Mouse (Mus musculus) limb, embryonic 15.5 days (tissue): ENCODE data around the gene Kat5. TPM values are rescaled to one million over a fixed set of nuclear protein-coding genes. Genes with fewer than 3 reads are reported as not detected.
A peak's percentile ranks its signal among the peaks of the same experiment; 100 is the strongest.

Source experiments
- ATAC-seq: fragments of 200-750 bp; cut with Nextera tagmentation; 2 replicates; pipeline ENCODE4 v1.8.0; 2017; ENCODE audit warnings: low read depth, moderate TSS enrichment; ENCODE audit not compliant: insufficient number of reproducible peaks, low FRiP score, low TSS enrichment
- H3K27ac ChIP-seq: fragments of 300-500 bp; sonication (generic); 2 replicates; pipeline ENCODE4 v1.5.1; 2015; ENCODE audit warnings: moderate library complexity, mild to moderate bottlenecking, inconsistent platforms
- H3K27me3 ChIP-seq: fragments of 300-500 bp; sonication (generic); 2 replicates; pipeline ENCODE4 v1.6.1; 2015; ENCODE audit warnings: inconsistent platforms
- H3K36me3 ChIP-seq: fragments of 300-500 bp; sonication (generic); 2 replicates; pipeline ENCODE4 v1.6.1; 2015; ENCODE audit warnings: inconsistent platforms
- H3K4me1 ChIP-seq: fragments of 300-500 bp; sonication (generic); 2 replicates; pipeline ENCODE4 v1.6.1; 2015; ENCODE audit warnings: inconsistent platforms
- H3K4me2 ChIP-seq: fragments of 300-500 bp; sonication (generic); 2 replicates; pipeline ENCODE4 v1.6.1; 2015; ENCODE audit warnings: mild to moderate bottlenecking, inconsistent platforms
- H3K4me3 ChIP-seq: fragments of 300-500 bp; sonication (generic); 2 replicates; pipeline ENCODE4 v1.5.1; 2015; ENCODE audit warnings: mild to moderate bottlenecking, inconsistent platforms
- H3K9ac ChIP-seq: fragments of 300-500 bp; sonication (generic); 2 replicates; pipeline ENCODE4 v1.6.1; 2015; ENCODE audit warnings: inconsistent platforms
- H3K9me3 ChIP-seq: fragments of 300-500 bp; sonication (generic); 2 replicates; pipeline ENCODE4 v1.6.1; 2016; ENCODE audit warnings: inconsistent platforms
- WGBS: fragments of 180-500 bp; shearing (Covaris S2); methylation state at CpG from one replicate; pipeline ENCODE4 v1.1.7; 2015; 5-methylcytosine and 5-hydroxymethylcytosine counted together
- polyA plus RNA-seq: library from polyadenylated mRNA; unstranded; fragments of >200 nt; fragmentation: Nextera tagmentation; extraction: Ambion mirVana; gene quantifications from 2 replicates; pipeline ENCODE4 v1.2.1, GENCODE M21; 2015

Kat5 gene
- polyA plus RNA-seq, 1 experiment from 2014 or later = 48.7 TPM

DNA sequence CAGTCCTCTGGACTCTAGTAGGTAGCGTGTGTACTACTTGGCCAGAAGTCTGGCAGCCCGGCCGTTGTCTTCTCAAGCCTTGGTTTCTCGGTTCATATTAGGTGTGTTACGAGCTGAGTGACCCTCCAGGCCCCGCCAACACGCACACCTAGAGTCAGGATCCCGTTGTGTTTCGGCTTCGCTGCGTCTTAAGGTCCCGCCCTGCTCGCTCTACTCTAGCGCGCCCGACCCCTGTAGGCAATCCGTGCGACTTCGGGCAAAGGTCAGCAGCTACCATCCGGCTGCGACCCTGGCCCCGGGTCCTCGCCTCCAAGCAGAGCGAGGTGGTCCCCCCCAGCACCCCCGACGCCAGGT, 42.9 kb downstream of the Kat5 start:
- Histone ChIP-seq H3K36me3 (peaks cover 14% of the 10 kb centered on the region), H3K9me3 (no peaks in the 10 kb centered on the region), H3K4me1 (peaks cover 21% of the 10 kb centered on the region), H3K4me3 (peak overlapping the region; percentile 76), H3K4me2 (peak overlapping the region; percentile 98), H3K27ac (peak overlapping the region; percentile 85), H3K27me3 (peaks cover 39% of the 10 kb centered on the region), H3K9ac (peak overlapping the region; percentile 53)
- ATAC-seq = peak; percentile 26
- 2% methylated on average over 25 of the region's 26 CpGs for WGBS

DNA sequence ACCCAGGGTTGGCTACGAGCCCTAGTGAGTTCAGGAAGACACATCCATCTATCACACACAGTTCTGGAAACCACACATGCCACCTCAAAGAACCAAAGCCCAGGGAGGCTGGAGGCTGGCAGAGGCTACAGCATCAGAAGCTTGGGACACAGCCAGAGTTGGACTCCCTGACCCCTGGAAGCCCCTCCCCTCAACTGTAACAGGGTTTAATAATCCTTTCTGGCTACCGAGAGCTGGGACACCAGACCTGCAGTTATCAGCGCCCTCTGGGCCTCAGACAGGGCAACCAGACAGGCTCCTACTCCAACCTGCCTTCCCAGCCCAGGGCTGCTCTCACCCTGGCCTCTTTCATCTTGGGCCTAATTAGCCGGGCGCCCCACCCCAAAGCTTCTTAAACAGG, 43.7 kb downstream of the Kat5 start:
- peaks cover 47% of the 10 kb centered on the region for H3K27me3 ChIP-seq
- no peak overlapping the region for H3K9ac ChIP-seq

DNA sequence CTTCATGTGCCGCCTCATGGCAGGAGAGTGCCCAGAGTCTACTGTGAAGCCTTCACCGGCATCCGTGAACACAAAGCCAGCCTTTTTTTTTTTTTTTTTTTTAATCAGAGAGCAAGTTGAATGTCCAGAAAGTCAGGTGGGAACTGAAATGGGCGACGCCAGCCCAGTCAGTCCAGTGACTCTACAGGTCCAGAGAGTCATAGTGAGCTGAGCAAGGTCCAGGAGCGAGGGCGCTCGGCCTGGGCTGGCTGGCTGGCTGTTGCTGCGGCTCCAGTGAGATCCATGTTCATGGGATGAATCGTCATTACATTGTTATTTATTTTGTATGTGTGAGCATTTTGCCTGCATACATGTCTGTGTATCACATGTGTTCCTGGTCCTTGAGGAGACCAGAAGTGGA, 47.3 kb downstream of the Kat5 start:
- Histone ChIP-seq H3K4me1 (peaks cover 32% of the 10 kb centered on the region), H3K36me3 (no peaks in the 10 kb centered on the region), H3K9me3 (no peaks in the 10 kb centered on the region), H3K4me3 (no peak overlapping the region), H3K27ac (no peak overlapping the region), H3K9ac (no peak overlapping the region), H3K27me3 (peaks cover 79% of the 10 kb centered on the region), H3K4me2 (no peak overlapping the region)
- WGBS = 89% methylated on average over 10 of the region's 10 CpGs
- ATAC-seq = no peak

More for the DNA sequence above, 43.7 kb downstream of the Kat5 start:
- no peak overlapping the region for H3K27ac ChIP-seq
- peaks cover 14% of the 10 kb centered on the region for H3K36me3 ChIP-seq
- H3K4me1 ChIP-seq = peaks cover 22% of the 10 kb centered on the region
- no peak overlapping the region for H3K4me2 ChIP-seq
- 49% methylated on average over 5 of the region's 5 CpGs for WGBS
- H3K4me3 ChIP-seq = peak overlapping the region; percentile 76; the same call in 1 of the 2 replicates
- ATAC-seq = no peak
- no peaks in the 10 kb centered on the region for H3K9me3 ChIP-seq

DNA sequence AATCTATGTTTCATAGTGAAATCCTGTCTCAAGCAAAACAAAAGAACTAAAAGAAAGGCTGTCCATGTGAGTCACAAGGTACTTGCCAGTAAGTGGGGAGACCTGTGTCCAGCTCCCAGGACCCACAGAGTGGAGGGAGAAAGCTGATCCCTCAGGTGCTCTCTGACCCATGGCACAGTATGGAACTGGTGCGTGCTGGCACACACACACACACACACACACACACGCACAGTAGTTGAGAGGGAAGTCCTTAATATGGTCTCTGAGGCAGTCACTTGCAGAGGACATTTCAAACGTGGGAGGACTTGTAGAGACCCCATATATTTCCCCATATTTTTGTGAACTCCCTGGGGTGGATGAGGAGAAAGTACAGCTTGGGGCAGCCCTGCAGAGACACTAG, 48.2 kb downstream of the Kat5 start:
- Histone ChIP-seq H3K9ac (no peak overlapping the region), H3K4me1 (peaks cover 27% of the 10 kb centered on the region), H3K4me3 (no peak overlapping the region), H3K9me3 (no peaks in the 10 kb centered on the region), H3K4me2 (no peak overlapping the region), H3K36me3 (no peaks in the 10 kb centered on the region), H3K27me3 (peaks cover 88% of the 10 kb centered on the region), H3K27ac (no peak overlapping the region)
- 51% methylated on average over 3 of the region's 3 CpGs for WGBS
- ATAC-seq = no peak

DNA sequence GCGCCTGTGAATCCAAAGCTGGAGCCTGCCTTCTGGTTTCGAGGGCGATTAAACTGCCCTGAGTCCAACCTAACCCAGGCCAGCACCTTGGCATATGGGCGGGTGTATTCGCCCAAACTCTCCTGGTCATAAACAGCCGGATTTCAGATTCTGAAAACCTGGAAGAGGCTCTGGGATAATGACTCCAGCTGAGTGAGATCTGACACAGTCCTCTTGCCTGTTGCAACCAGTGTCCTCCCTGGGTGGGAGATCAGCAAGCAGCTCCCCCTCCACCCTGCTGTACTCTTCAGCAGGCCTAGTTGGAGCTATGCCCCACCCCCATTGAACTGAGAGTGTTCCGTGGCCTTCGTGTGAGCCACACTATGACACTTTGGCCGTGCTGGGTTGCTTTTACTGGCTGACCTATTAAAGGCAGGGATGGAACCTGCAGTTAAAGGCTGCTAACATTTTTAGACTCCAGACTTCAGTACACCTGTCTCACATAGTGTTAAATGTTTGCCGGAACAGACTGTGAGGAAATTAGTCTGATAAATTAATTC, 48.7 kb downstream of the Kat5 start:
- H3K27ac ChIP-seq = no peak overlapping the region; the same call in 1 of the 2 replicates
- no peak overlapping the region for H3K9ac ChIP-seq
- WGBS = 14% methylated on average over 10 of the region's 10 CpGs
- H3K4me1 ChIP-seq = peaks cover 24% of the 10 kb centered on the region
- no peak for ATAC-seq
- H3K9me3 ChIP-seq = no peaks in the 10 kb centered on the region
- H3K4me2 ChIP-seq = peak overlapping the region; percentile 70
- H3K27me3 ChIP-seq = peaks cover 89% of the 10 kb centered on the region
- H3K4me3 ChIP-seq = peak overlapping the region; percentile 43
- H3K36me3 ChIP-seq = no peaks in the 10 kb centered on the region

DNA sequence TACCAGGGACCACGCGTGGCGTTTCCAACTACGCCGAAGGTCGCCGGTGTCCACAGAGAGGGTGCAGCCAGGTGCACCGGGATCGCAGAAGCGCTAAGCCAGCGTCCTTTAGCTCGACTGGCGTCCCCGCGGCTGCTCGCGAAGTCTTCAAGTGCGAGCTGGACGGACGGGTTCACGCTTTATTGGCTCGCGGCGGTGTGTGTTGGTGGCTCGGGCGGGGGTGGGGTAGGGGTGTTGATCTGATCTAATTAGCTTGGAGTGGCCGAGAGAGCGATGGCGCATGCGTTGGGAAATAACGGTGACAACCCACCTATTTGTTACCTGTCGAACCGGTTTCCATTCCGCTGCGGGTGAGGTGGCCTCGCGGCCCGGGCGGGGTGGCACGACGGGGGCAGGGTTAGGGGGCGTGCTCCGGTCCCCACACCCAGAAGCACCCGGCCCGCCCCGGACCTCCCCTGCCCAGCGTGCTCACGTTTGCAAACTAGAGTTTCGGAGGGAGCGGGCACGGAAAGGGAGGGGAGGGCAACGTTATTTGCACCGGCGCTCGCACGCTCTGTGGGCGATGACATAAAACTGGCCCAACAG, 49.5 kb downstream of the Kat5 start, which contains the start of gene Ovol1:
Gene Ovol1, minus strand, starts transcription at position 190 of the 585 bp plus-strand sequence.
- Histone ChIP-seq H3K27me3 (peaks cover 92% of the 10 kb centered on the region), H3K9ac (peak within 1 kb of the TSS; percentile 39), H3K36me3 (no peaks in the 10 kb centered on the region), H3K4me2 (peak within 1 kb of the TSS; percentile 70), H3K4me1 (peaks cover 24% of the 10 kb centered on the region), H3K27ac (peak within 1 kb of the TSS; percentile 39), H3K4me3 (peak within 1 kb of the TSS; percentile 43), H3K9me3 (no peaks in the 10 kb centered on the region)
- WGBS = under 1% methylated on average over 57 of the region's 57 CpGs
- peak; percentile 36; the same call in 1 of the 2 replicates for ATAC-seq

DNA sequence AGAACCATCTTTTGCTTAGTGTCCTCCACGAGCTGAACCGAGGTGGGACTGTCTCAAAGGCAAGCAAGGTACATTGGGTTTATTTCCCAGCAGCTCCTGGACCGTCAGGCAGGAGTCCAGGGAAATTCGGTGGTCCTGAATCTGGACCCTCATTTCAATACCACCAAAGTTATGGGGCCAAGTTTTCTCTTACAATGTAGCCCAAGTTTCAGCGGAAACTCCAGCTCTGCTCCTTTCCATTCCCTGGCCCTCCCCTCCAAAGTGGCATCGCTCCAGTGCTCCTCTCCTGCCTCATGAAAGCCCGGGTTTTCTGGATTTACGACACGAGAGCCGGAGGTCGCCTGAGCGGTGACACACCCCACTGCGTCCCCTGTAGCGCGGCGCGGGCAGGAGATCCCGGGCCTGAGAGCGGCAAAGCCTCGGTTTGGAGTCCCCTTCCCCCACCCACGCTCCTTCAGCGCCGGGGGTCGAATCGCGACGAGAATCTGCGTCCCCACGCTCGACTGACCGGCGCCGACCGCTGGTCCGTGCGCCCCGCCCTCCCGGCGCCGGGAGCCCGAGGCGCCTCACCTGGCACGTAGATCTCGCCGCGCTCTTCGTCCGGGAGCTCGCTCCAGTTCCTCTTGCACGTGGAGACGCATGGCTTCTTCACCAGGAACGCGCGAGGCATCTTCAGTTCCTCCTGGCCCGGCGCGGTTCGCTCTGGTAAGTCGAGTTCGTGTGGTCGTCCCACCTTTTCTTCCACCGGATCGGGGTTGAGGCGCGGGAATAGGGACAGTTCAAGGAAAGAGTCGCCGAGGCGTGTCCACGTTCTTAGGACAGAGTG, 50.2 kb downstream of the Kat5 start:
- H3K36me3 ChIP-seq = no peaks in the 10 kb centered on the region
- peak overlapping the region; percentile 39 for H3K9ac ChIP-seq
- H3K4me1 ChIP-seq = peaks cover 24% of the 10 kb centered on the region
- H3K9me3 ChIP-seq = no peaks in the 10 kb centered on the region
- H3K4me2 ChIP-seq = peak overlapping the region; percentile 70
- H3K27me3 ChIP-seq = peaks cover 98% of the 10 kb centered on the region
- WGBS = 1% methylated on average over 69 of the region's 69 CpGs
- ATAC-seq = 0 out of 2 replicates have a peak, but pooled peaks have one; percentile 8
- H3K27ac ChIP-seq = peak overlapping the region; percentile 39
- peak overlapping the region; percentile 43 for H3K4me3 ChIP-seq

DNA sequence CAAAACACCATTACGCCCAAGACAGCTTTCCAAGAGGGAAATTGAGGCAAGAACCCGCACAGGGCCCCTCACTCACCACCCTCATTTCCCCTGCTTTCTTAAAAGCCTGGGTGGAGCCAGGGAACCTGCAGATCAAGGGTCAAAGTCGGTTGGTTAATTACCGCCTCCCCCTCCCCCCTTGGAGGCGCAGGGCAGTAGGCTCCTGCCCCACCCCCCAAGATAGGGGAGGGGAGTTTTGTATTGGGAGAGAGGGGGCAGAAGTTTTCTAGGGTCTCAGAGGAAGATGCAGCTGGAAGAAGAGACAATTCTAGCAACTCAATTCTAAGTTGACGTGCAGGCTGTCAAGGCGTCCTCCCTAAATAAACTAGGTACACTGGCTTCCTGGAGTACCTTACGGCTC, 50.8 kb downstream of the Kat5 start:
- H3K27ac ChIP-seq = no peak overlapping the region
- H3K9ac ChIP-seq = no peak overlapping the region
- H3K4me1 ChIP-seq = peaks cover 24% of the 10 kb centered on the region
- no peaks in the 10 kb centered on the region for H3K9me3 ChIP-seq
- H3K36me3 ChIP-seq = no peaks in the 10 kb centered on the region
- WGBS = 21% methylated on average over 8 of the region's 8 CpGs
- peak overlapping the region; percentile 70; the same call in 1 of the 2 replicates for H3K4me2 ChIP-seq
- H3K27me3 ChIP-seq = peaks cover 92% of the 10 kb centered on the region
- ATAC-seq = no peak
- H3K4me3 ChIP-seq = peak overlapping the region; percentile 43

DNA sequence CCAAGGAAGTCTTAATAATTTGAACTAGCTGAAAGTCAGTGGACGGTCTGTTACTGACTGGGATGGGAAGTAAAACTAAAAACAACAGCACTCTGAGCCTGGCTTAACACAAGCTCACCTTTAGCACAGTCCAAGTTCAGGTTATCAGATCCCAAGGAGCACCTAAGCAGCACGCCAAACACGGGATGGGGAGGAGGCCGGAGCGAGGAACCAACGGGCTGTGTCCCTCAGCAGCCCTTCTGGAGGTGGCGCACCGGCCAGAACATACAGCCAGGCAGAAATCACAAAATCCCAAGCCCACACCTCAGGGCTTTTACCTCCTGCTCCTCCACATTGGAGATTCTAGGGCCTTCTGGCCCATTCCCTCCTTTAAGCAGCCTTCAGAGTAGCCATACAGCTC, 51.3 kb downstream of the Kat5 start:
- Histone ChIP-seq H3K4me3 (peak overlapping the region; percentile 43), H3K36me3 (no peaks in the 10 kb centered on the region), H3K9ac (no peak overlapping the region), H3K4me2 (peak overlapping the region; percentile 70; the same call in 1 of the 2 replicates), H3K4me1 (peaks cover 26% of the 10 kb centered on the region), H3K27ac (no peak overlapping the region), H3K27me3 (peaks cover 90% of the 10 kb centered on the region), H3K9me3 (no peaks in the 10 kb centered on the region)
- no peak for ATAC-seq
- 49% methylated on average over 8 of the region's 8 CpGs for WGBS

DNA sequence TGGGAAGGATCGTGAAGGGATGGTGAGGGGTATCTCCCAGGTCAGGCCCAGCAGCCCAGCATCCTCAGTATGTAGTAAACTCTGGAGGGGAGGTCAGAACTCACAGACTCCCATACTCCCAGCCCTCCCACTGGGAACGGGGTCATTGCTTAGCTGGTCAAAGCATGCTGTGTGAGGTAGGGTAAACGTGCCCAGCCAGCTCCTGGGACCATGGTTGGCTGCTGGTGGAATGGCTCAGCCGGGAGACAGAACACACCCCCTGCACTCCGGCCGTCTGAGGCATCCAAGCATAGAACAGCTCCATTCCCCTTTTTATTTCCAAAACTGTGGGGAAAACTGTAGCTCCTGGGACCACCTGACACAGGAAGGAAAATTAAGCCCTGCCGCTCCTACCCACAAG, 51.9 kb downstream of the Kat5 start:
- H3K27me3 ChIP-seq = peaks cover 86% of the 10 kb centered on the region

DNA sequence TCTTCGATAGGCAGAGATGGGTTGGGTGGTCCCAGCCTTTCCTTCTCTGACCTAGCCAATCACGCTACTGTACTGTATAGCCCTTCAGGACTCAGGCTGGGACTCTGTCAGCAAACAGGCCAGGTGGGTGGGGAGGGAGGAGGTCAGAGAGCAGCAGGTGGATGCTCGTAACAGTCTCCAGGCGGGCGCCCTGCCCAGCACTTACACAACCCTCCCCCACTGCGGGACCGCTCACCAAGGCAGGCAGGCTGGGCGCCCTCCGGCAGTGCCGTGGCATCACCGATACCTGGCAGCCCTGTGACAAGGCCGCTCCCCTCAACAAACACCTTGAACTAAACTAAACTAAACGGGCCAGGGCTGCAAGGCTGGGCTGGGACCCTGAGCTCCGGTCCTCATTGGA, 55.8 kb downstream of the Kat5 start:
- 60% methylated on average over 14 of the region's 14 CpGs for WGBS
- ATAC-seq = 0 out of 2 replicates have a peak, but pooled peaks have one; percentile 25

More for the DNA sequence above, 51.9 kb downstream of the Kat5 start:
- Histone ChIP-seq H3K4me3 (peak overlapping the region; percentile 43), H3K9ac (no peak overlapping the region), H3K27ac (no peak overlapping the region), H3K9me3 (no peaks in the 10 kb centered on the region), H3K4me2 (peak overlapping the region; percentile 19; the same call in 1 of the 2 replicates), H3K4me1 (peaks cover 26% of the 10 kb centered on the region), H3K36me3 (no peaks in the 10 kb centered on the region)
- 49% methylated on average over 7 of the region's 7 CpGs for WGBS
- ATAC-seq = no peak

DNA sequence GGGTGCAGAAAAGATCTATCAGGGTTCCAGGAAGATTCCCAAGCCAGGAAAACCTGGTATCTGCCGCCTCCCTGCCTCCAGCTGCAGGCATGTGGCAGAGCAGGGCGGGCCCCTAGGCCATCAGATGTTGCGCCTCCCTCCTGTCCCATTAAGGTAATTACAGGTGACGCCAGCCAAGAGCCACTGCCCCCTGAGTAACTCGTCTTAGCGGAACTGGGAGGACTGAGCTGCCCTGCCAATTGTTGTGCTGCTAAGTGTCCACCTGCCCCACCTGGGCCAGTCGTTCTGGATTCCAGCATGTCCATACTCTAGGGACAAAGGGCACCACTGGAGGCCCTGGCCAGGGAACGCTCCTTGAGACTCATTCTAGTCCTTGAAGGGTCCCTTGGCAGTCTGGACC, 56.2 kb downstream of the Kat5 start:
- WGBS = 43% methylated on average over 8 of the region's 8 CpGs
- peaks cover 2% of the 10 kb centered on the region; the same call in 1 of the 2 replicates for H3K36me3 ChIP-seq

More for the DNA sequence above, 55.8 kb downstream of the Kat5 start:
- H3K4me1 ChIP-seq = peaks cover 4% of the 10 kb centered on the region; the same call in 1 of the 2 replicates
- H3K27ac ChIP-seq = no peak overlapping the region
- H3K9me3 ChIP-seq = no peaks in the 10 kb centered on the region
- no peak overlapping the region for H3K4me3 ChIP-seq
- H3K9ac ChIP-seq = no peak overlapping the region
- peaks cover 2% of the 10 kb centered on the region; the same call in 1 of the 2 replicates for H3K36me3 ChIP-seq
- no peak overlapping the region for H3K4me2 ChIP-seq
- peaks cover 47% of the 10 kb centered on the region for H3K27me3 ChIP-seq

More for the DNA sequence above, 56.2 kb downstream of the Kat5 start:
- H3K4me2 ChIP-seq = no peak overlapping the region
- H3K4me3 ChIP-seq = no peak overlapping the region
- H3K9me3 ChIP-seq = no peaks in the 10 kb centered on the region
- no peak for ATAC-seq
- no peak overlapping the region for H3K9ac ChIP-seq
- peaks cover 43% of the 10 kb centered on the region for H3K27me3 ChIP-seq
- no peak overlapping the region for H3K27ac ChIP-seq
- 0 out of 2 replicates have a peak, but pooled peaks cover 3% of the 10 kb centered on the region for H3K4me1 ChIP-seq
